Mouse (Mus musculus) layer of hippocampus, postnatal 36 days (tissue): ENCODE measurements around the gene Tmcc1. TPM values are rescaled to one million over a fixed set of nuclear protein-coding genes. Genes with fewer than 3 reads are reported as not detected.

ENCODE experiments used
- DNase-seq, 2 experiments: peaks; one replicate each; pipeline ENCODE4 v3.0.0; 2022
- total RNA-seq, 2 experiments: library from RNA; stranded (reverse); gene quantifications; 2 replicates each; pipeline ENCODE4 v1.2.3; 2021

Gene Tmcc1
- total RNA-seq, 2 experiments from 2014 or later, result 80.7 to 90.9 TPM

DNA sequence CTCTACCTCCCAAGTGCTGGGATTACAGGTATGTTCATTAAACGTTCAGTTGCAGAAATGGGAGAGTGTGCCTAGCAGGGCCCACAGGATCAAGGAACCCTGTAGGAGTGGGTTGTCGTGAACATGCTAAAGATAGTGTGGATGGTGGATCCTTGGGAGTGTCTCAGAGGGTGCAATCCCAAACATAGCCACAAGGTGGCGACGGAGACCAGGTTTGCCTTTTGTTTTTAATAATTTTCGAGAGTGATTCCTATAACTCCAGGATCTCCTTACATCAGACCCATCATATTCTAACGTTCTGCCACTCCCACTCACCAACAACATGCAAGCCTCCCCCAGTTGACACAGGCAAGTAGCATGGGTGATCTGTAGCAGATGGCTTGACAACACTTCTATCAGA, 182.7 kb downstream of the Tmcc1 start:
- DNase-seq, result peak; percentile 80 to 85

- no peak for DNase-seq
Measured at GRCm38 (mm10) chr6:116009426-116009825, 183.9 kb downstream of the Tmcc1 start.

DNA sequence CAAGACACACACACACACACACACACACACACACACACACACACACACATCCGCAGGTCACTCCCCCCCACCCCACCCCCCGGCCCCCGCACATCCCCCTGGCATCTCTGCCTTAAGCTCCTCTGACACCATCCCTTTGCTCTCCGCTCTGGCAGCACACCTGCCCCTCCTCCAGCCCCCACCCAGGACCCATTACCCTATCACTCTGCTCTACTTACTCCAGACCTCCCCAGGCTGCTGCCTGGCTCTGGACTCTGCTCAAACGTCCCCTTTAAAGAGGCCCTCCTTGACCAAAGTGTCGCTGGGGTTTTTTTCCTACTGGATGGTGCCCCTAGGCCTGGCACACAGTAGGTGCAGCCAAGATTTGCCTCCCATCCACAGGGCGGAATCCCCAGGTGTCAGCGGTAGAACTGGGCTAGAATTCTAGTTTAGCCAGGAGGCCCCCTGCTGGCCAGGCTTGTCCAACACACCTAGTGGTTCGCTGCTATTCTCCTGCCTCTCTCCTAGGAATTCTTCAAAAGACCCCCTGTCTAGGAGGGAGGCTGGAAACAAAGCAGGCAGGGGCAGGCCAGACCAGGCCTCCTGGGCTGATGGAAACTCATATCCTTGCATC, 185.6 kb downstream of the Tmcc1 start:
- peak; percentile 54 to 63 for DNase-seq

GRCm38 (mm10) chr6:116006731-116007130, 186.6 kb downstream of the Tmcc1 start:
- DNase-seq, result no peak

DNA sequence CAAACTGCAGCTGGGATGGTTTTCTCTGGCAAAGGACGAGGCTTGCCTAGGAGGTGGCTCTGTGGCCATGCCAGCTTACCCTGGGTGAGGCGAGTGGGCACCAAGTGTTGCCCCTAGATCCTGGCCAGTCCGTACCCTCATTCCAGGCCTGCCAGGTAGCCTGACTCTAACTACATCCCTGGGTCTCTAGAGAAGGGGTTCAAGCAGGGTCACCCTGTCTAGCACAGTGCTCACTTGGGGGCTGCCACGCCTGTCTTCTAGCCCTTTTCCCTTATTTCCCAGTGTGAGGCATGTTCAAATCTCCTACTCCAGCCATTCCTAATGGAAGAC, 187.4 kb downstream of the Tmcc1 start:
- no peak for DNase-seq

DNA sequence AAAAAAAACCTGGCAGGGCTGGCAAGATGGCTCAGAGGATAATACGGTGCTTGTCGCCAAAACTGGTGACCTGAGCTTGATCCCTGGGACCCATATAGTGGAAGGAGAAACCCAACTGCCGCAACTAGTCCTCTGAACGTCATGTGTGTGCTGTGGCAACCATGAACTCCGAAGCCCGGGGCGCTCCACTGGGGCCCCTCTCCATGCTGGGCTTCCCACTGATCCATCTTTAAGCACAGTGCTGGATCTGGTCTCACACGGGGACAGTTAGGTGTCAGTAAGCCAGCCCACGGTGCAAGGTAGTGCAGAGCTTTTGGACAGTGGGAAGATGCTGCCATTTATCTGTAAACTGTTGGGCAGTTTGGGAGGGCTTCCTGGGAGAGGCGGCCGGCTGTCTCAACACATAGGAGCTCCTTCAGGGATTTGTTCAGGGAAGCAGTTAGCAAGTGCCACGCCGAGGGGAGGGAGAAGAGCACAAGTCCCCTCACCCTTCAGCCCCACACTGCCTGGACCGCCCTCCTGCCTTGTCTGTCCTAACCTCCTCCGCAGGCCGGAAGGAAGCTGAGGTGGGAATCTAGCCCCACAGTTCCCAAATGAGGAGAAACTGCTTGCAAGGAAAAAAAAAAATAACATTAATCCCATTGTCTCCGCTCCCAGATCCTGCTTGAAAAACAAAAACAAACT, 187.9 kb downstream of the Tmcc1 start:
- no peak for DNase-seq

DNA sequence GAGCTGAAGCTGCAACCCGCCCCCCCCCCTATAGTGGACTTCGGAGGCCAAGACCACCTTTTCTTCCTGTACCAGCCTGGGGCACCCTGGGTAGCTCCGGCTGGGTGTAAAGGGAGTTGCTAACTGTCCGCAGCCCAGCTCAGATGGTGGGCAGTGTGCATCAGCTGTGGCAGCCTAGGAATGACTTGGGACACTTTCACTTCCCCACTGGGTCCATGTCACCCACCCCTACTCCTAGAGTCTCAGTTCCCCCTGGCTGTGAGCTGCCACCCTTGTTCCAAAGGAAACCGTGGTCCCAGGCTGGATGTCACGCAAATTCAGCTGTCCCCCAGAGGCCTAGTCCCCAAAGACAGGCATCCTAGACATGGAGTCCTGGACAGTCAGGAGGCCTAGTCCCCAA, 188.6 kb downstream of the Tmcc1 start:
- no peak for DNase-seq

DNA sequence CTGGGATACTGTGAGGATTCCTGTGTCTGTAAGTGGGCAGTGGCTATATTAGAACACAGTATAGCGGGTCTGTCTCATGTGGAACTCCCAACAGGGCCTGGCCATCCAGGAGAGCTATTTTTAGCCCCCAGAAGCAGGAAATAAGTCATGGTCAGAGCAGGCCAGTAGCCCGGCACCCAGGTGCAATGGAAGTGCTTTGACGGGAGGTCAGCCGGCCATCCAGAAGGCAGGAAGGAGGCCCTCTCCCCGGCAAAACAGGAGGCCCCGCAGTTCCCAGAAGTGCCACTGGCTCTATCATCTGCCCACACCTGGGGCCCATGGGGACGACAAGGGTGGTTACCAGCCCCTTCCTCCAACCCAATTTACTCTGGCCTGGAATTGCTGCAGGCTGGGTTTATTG, 189.2 kb downstream of the Tmcc1 start:
- no peak for DNase-seq

DNA sequence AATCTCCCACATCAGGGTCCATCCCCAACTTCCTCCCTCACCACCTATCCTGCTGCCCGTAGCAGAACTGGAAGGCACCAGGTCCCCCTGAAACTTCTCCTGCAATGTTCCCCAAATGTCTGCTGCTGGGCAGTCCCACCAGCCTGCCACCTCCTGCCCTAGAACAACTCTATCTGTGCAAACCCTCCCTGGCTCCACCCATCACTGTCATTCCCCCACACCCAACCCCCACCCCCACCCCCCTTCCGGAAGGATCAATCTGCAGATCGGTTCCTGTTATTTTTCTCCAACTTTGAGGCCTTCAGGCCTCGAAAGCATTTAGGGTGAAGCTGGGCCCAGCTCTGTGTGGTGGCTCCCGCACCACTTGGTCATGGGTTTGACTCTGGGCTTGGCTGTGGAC, 189.8 kb downstream of the Tmcc1 start:
- DNase-seq, result no peak

DNA sequence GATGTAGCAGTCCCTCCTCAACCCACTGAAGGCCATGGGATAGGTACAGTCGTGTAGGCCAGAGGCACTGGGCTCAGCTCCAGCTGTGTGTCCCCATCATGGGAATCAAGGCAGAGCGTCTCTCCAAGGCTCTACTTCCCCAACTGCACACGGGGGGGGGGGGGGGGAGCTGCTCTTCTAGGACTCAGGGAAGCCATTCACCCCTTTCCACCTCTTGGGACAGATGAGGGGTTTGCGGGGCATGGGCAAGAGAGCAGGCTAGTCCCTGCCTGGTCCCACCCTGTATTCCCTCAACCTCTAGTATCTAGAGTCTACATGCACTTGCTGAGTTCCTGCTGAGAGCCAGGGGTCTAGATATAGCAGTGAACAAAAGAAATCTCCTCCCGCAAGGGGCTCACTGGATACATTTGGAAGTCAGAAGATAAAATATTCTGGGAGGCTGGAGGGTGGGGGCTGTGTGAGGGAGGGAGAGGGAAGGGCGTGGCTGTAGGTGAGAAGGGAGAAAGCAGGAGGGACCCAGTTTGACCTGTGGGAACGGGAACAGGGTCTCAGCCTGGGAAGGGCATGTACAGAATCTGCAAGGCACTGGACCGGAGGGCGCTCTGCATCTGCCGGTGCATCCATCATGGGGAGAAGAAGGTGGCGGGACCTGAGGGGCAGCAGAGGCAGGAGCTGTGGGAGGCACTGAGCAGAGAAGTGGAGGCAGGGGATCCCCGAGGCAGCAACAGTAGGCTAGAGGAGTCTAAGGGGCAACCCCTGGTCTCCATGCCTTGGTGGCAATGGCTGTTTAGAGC, 190.8 kb downstream of the Tmcc1 start:
- DNase-seq, result no peak

GRCm38 (mm10) chr6:116000851-116001250, 192.4 kb downstream of the Tmcc1 start:
- DNase-seq, result no peak

DNA sequence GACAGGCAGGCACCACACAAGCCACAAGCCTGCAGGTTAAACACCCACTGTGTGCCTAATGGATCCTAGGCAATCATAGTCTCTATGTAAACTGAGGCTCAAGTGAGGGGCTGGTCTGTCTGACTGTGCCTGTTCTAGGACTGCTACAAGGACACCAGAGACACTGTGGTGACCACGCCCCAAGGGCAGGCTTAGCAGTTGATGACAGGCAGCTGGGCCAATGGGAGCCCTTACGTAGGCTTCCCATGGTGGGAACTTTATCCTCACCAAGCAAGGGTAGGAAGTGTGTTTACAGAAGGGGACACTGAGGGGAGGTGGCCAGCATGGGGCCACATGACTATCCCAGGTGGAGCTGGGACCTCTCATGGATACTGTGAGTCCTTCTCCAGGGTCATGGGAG, 194.1 kb downstream of the Tmcc1 start:
- DNase-seq, result no peak

GRCm38 (mm10) chr6:115998758-115999157, 194.5 kb downstream of the Tmcc1 start:
- no peak for DNase-seq

DNA sequence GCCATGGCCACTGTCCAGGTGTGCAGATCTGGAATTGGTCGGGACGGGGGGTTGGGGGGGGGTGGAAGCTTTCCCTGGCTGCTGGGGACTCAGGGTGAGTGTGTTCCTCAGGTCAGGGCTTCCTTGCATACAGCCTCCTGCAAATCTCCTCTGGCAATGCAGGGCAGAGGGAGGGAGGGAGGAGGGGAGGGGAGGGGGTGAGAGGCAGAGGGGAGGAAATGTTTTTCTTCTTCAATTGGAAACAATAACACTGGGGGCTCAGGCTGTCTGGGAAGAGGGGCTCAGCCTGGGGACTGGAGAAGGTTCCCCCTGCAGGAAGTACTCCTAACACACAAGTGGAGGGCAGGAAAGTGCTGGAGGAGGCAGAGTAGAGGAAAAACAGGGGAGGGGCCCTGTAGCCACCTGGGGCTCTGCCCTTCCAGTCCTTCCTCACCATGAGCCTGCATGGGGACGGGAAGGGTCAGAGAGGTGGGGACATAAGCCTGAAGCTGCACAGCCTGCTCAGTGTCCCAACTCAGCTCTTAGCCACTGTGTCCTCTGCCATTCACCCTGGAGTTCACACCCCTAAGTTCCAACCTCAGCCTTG, 195.5 kb downstream of the Tmcc1 start:
- no peak for DNase-seq

GRCm38 (mm10) chr6:115996171-115996851, 197.0 kb downstream of the Tmcc1 start:
- DNase-seq, result no peak

DNA sequence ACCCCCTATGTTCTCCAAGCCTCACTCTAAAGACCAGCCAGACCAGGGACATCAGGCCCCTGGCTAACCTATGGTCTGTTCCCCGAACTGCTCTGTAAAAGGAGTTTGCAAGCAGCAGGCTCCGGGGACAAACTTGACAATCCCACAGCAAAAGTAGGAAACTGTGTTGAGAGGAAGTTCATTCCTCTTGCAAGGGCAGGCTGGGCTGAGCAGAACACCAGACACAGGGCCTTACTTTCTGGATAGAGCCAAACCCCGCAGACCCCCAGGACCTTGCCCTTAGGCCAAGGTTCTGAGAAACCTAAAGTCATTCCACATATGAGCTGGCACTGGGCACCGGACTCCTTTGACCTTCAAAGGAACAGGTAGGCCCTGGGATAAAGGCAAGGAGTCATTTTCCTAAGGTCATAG, 197.8 kb downstream of the Tmcc1 start:
- no peak for DNase-seq

- DNase-seq, result peak; percentile 83 to 85
Measured at GRCm38 (mm10) chr6:115994877-115995520, 198.3 kb downstream of the Tmcc1 start, which contains the start of gene Plxnd1. TSS of gene Plxnd1 (minus strand) at chr6:115995005.

DNA sequence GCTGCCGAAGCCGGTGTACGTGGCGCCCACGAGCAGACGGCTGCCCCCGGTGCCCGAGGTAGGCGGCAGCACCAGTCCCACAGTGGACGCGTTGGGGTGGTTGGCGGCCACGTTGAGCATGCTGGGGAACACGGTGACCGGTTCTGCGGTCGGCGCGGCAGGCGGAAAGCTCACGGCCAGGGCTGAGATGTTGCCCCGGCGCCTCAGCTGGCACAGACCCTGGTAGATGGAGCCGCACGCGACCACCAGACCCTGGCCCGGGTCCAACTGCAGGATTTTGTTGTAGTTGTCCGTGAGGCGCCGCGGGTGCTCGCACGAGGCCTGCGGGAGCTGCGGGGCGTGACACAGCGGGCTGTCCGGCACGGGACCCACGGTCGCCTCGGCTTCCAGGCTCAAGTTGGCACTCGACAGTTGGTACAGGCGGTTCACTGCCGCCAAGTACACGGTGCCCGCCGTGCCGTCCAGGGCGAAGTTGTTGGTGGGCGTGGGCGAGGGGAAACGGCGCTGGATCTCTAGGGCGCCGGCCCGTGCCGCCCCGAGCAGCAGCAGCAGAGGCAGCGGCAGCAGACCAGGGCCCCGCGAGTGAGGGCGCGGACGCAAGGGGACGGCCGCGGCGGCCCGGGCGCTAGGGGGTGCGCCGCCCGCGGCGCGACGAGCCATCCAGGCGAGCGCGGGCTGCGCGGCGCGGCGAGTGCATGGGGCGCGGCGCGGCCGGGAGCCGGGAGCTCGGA, 199.0 kb downstream of the Tmcc1 start:
- DNase-seq, result no peak

DNA sequence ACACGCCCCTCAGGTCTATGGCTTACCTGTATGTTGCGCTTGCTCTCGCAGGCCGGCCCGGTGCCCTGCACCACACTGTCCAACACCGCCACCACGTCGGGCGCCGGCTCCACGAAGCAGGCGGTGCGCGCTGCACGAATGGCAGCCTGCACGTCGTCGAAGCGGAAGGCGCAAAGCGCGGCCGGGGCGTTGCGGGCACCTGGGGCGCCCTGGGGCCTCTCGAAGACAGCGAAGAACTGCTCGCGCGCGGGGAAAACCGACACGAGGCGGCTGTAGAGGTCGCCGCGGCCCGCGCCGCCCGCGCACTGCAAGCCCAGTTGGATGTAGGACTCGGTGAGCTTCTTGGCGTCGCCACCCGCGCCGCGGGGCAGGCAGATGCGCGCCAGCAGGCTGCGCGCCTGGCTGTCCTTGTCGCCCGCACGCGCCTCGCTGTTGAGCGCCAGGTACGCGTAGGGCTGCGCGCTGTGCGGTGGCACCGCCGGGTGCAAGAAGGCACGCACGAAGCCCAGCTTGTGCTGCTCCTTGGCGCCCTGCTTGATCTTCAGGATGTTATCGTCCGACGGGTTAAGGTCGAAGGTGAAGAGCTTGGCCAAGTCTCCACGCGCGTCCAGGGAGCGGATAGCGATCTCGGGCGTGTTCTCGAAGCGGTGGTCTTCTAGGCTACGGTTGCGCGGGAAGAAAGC, 199.7 kb downstream of the Tmcc1 start:
- no peak for DNase-seq

DNA sequence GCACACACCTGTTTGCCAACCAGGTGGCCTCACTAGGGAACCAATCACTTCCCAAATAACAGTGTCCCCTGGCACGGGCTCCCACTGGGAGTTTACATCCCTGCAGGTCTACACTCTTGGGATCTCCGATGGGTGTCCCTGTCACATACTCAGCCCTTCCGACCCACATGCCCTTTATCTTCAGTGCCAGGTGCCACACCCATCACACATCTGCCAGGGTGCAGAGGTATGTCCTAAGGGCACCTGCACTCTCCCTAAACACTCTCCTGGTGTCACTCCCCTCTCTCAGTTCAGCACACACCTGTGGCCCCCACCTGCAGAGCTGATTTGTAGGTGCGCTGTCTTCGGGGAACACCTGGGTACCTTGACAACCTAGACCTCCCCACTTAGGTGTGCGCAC, 200.3 kb downstream of the Tmcc1 start:
- no peak for DNase-seq
